Mouse (Mus musculus): ENCODE results near the gene Fam155a.

The Fam155a gene

DNA sequence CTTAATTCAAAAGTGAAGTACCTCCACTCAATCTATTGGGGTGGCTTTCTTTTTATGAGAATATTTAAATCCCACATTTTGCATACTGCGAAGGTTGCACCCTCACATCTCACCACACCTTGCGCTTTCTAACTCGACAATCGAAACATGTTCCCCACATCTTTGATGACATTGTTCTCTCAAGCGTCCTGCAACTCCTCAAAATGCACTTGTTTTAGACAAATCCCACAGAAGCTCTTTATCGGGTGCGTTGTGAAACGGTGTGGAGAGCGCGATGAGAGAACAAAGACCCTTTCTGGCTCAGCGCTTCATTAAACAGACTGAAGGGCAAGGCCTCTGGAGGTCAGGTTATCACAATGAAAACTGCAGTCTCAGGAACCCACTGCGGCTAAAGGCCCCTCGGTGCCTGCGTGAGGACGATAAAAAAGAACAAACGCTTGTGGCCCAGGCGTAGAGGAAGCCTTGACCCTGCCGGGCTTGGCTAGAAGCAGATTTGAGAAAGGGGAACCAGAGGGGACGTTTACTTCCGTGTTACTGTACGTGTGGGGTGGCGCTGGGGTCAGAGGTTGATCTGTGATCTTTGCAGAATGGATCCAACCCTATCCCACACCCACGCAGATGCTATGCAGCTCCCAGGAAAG is 613.7 kb downstream of the Fam155a start:
- ChIA-PET POLR2A (no interaction called here), CTCF (interaction anchor here in 1 of 4 experiments (2.2 kb wide), 1 partner anchor 17 kb away, joined by 5 read pairs; no protein-coding TSS in a partner anchor)
